Mouse (Mus musculus) frontal cortex, postnatal 36 days (tissue): Measurements from ENCODE around the gene Spdye4a.
A peak's percentile ranks its signal among the peaks of the same experiment; 100 is the strongest.
"Not testable (repeated sequence)": the region's sequence is repeated elsewhere in the genome, so short reads cannot be mapped to it uniquely, and the experiment has no call there.

Experiments used
- DNase-seq, 2 experiments: peaks; one replicate each; pipeline ENCODE4 v3.0.0; 2022; ENCODE audit warnings: low spot score in 2 of 2

Gene Spdye4a

GRCm38 (mm10) chr5:143235028-143235693 is 8.5 kb upstream of the Spdye4a start, which contains the start of gene Zfp12:
Gene Zfp12, plus strand, starts transcription at chr5:143235163.
- peak; percentile 95 to 98 for DNase-seq

- no peak for DNase-seq
Measured at GRCm38 (mm10) chr5:143222287-143222686, 4.4 kb downstream of the Spdye4a start.

- no peak for DNase-seq
Measured at GRCm38 (mm10) chr5:143220996-143221395, 5.7 kb downstream of the Spdye4a start.

- DNase-seq, result no peak
Measured at GRCm38 (mm10) chr5:143213832-143214231, 12.9 kb downstream of the Spdye4a start.

- no peak for DNase-seq
Measured at GRCm38 (mm10) chr5:143205015-143205414, 21.7 kb downstream of the Spdye4a start.

DNA sequence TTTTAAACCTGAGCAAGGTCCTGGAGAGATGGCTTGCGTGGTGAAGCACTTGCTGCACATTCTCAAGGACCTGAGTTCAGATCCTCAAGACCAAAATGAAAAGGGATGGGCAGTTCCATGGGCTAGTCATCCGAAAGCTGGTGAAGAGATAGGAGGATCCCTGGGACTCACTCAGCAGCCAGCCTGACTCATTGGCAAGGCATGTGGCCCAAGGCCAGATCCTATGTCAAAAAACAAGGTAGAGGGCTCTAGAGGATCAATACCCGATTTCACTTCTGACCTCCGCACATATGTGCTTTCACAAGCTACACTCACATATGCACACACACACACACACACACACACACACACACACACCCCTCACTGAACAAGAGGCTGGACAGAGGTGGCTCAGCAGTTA is 30.2 kb downstream of the Spdye4a start:
- DNase-seq, result no peak

- no peak for DNase-seq
Measured at GRCm38 (mm10) chr5:143195166-143195565, 31.5 kb downstream of the Spdye4a start.

DNA sequence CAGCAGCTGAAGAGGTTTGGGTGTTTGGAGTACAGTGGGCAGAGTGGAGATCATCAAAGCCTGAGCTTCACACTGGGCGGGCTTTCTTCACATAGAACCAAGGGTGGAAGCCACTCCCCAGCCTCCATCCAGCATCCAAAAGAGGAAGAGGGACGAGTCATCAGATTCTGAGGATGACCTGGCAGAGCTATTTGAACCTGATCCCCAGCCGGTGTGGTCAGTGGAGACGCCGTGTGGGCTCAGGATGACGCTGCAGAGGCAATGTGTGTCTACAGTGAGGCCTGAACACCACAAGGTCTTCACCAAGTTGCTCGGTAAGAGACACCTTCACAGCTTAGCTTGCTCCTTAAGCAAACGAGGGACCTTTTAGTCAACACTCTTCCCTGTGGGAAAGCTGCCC is 31.9 kb downstream of the Spdye4a start:
- not testable (repeated sequence) for DNase-seq

GRCm38 (mm10) chr5:143192806-143193205 is 33.9 kb downstream of the Spdye4a start:
- no peak for DNase-seq

DNA sequence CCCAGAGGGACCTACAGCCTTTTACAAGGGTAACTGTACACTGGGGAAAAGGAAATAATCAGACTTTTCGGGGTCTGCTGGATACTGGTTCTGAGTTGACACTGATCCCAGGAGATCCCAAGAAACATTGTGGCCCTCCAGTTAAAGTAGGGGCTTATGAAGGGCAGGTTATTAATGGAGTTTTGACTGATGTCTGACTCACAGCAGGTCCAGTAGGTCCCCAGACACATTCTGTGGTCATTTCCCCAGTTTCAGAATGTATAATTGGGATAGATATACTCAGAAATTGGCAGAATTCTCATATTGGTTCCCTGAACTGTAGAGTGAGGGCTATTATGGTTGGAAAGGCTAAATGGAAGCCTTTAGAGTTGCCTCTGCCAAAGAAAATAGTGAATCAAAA is 38.7 kb downstream of the Spdye4a start:
- not testable (repeated sequence) for DNase-seq

GRCm38 (mm10) chr5:143180255-143181076 is 46.2 kb downstream of the Spdye4a start, which contains the start of the genes Rbak and Spdye4b:
Gene Rbak, minus strand, starts transcription at chr5:143180775.
Gene Spdye4b, plus strand, starts transcription at chr5:143181017.
- peak; percentile 97 to 98 for DNase-seq

DNA sequence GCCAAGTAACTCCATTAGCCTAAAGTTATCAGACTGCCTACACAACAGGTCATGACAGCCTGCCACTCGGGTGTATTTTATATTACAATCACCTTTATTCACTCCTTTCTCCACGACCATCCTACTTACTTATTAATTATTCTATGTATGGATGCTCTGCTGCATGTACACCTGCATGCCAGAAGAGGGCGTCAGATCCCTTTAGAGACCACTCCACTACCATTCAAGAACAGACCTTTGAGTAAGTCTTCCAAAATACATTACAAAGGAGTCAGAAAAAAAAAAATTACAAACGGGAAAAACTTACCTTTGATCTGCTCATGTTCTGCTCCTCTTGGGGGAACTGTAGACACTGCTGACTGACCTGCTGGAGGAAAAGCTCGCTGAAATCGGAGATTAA is 47.5 kb downstream of the Spdye4a start:
- no peak for DNase-seq

DNA sequence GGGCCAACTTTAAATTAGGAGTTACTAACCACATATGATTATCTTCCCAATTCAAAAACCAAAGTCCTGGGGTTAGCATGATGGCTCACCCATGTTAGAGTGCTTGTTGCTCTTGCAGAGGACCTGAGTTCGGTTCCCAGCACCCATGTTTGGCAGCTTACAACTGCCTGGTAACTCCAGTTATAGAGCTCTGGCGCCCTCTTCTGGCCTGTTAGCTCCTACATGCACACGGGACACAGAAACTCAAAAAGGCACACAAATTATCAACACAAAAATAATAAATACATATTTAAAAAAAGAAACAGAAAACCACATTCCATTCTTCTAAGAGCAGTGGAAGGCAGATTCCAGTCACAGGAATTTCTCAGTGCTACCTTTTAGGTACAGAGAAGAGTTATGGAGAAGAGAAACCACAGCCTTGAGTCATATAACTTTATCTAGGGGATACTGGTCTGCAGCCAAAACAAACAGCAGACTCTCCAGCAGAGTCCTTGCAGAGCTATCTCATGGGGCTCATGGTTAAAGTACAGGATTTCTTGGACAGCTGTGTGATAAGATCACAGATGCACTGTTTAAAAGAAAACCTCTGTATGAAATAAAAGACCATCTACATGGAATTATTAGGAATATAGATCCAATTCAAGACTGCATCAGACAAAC is 49.0 kb downstream of the Spdye4a start:
- DNase-seq, result no peak

- DNase-seq, result no peak
Measured at GRCm38 (mm10) chr5:143175970-143176369, 50.7 kb downstream of the Spdye4a start.
